Mouse (Mus musculus): ENCODE data around the gene Kcnc1. TPM values are rescaled to one million over a fixed set of nuclear protein-coding genes. Genes with fewer than 3 reads are reported as not detected.

The Kcnc1 gene
- total and polyA plus RNA-seq, 3 experiments: 0.08 to 0.14 TPM; not detected in 1

DNA sequence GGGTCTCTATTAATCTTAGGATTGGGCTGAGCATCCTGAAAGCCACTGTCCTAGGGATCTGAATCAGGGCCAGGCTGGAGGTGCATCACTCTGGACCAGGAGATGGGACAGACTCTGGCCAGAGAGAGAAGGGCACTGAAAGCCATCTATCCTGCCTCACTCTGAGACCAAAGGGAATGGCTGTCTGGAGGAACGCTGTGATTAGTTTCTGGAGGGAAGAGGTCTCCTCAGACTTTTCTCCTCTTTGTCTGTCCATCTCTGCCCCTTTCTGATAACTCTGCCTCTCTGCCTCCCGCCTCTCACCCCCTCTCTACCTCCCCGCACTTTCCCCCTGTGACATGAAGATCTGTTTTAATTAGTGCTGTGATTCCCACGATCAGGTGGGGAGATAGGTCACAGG is 1.4 kb upstream of the Kcnc1 start:
- Histone ChIP-seq H3K4me2 (ENCODE audit: insufficient read depth, low read depth, poor library complexity, severe bottlenecking) (no peak overlapping the region), H3K9ac (ENCODE audit: insufficient read depth, low read depth) (no peak overlapping the region), H3K27me3 (replicated peaks) (no peaks in the 10 kb centered on the region), H3K4me3 (replicated peaks in 1 of 3; ENCODE audit: low read depth in 2 of 3, low read length in 2 of 3, poor library complexity in 1 of 3) (no peak overlapping the region), H3K79me2 (replicated peaks; ENCODE audit: control insufficient read depth, extremely low read depth, insufficient read depth, poor library complexity, severe bottlenecking) (no peaks in the 10 kb centered on the region), H3K9me3 (replicated peaks; ENCODE audit: low read length) (peaks cover 23% of the 10 kb centered on the region), H3K36me3 (replicated peaks in 1 of 2; ENCODE audit: control insufficient read depth in 1 of 2, insufficient read depth in 1 of 2, low read length in 1 of 2) (peaks cover 0 to 5% of the 10 kb centered on the region in 2 experiments), H3K27ac (ENCODE audit: insufficient read depth, low read depth) (no peak overlapping the region), H3K4me1 (ENCODE audit: control insufficient read depth in 1 of 2, insufficient read depth in 2 of 2) (peaks cover 2 to 52% of the 10 kb centered on the region in 2 experiments)
- no peak for TF ChIP-seq MAX (IDR thresholded peaks at IDR 0.05; ENCODE audit: low read length)
- no peak for TF ChIP-seq SIN3A (IDR thresholded peaks at IDR 0.05; ENCODE audit: low read length)
- dilution Hi-C loops (cut with MboI; ENCODE audit: extremely low pct_ligation_motif_present, extremely low pct_unique_long_range_greater_than_20kb, low sequenced_read_pairs): no loop called here
- no peak for DNase-seq (ENCODE audit: extremely low read depth)
- in situ Hi-C loops (cut with MboI; ENCODE audit: low pct_ligation_motif_present, low pct_unique_long_range_greater_than_20kb, low sequenced_read_pairs): loop anchor here (5.0 kb wide), 1 partner anchor 212 kb away; no protein-coding TSS in a partner anchor

GRCm38 (mm10) chr7:46395571-46395970 is 726 bp upstream of the Kcnc1 start:
- Histone ChIP-seq H3K27me3 (replicated peaks) (no peaks in the 10 kb centered on the region), H3K27ac (ENCODE audit: insufficient read depth, low read depth) (no peak overlapping the region), H3K4me3 (replicated peaks in 1 of 3; ENCODE audit: low read depth in 2 of 3, low read length in 2 of 3, poor library complexity in 1 of 3) (no peak overlapping the region), H3K36me3 (replicated peaks in 1 of 2; ENCODE audit: control insufficient read depth in 1 of 2, insufficient read depth in 1 of 2, low read length in 1 of 2) (peaks cover 0 to 5% of the 10 kb centered on the region in 2 experiments), H3K9me3 (replicated peaks; ENCODE audit: low read length) (peaks cover 23% of the 10 kb centered on the region), H3K4me2 (ENCODE audit: insufficient read depth, low read depth, poor library complexity, severe bottlenecking) (no peak overlapping the region), H3K9ac (ENCODE audit: insufficient read depth, low read depth) (no peak overlapping the region), H3K79me2 (replicated peaks; ENCODE audit: control insufficient read depth, extremely low read depth, insufficient read depth, poor library complexity, severe bottlenecking) (no peaks in the 10 kb centered on the region), H3K4me1 (ENCODE audit: control insufficient read depth in 1 of 2, insufficient read depth in 2 of 2) (peaks cover 2 to 50% of the 10 kb centered on the region in 2 experiments)
- TF ChIP-seq CHD1 (IDR thresholded peaks at IDR 0.05; ENCODE audit: low read depth, low read length) (no peak), ZMIZ1 (IDR thresholded peaks at IDR 0.05; ENCODE audit: low read depth, low read length) (no peak), POLR2AphosphoS2 (IDR thresholded peaks at IDR 0.05; ENCODE audit: low read depth, low read length) (no peak), SMC3 (IDR thresholded peaks at IDR 0.05; ENCODE audit: low read depth, low read length) (no peak), USF2 (conservative IDR thresholded peaks at IDR 0.05; ENCODE audit: low read depth, low read length) (no peak)
- no peak for DNase-seq (ENCODE audit: extremely low read depth)
- in situ Hi-C loops (cut with MboI; ENCODE audit: low pct_ligation_motif_present, low pct_unique_long_range_greater_than_20kb, low sequenced_read_pairs) (no loop called here), dilution Hi-C loops (cut with MboI; ENCODE audit: extremely low pct_ligation_motif_present, extremely low pct_unique_long_range_greater_than_20kb, low sequenced_read_pairs) (no loop called here)

- H3K4me2 ChIP-seq (ENCODE audit: insufficient read depth, low read depth, poor library complexity, severe bottlenecking): no peak overlapping the region
- TF ChIP-seq HCFC1 (IDR thresholded peaks at IDR 0.05; ENCODE audit: low read depth, low read length): no peak
- no peak for TF ChIP-seq MYC (IDR thresholded peaks at IDR 0.05; ENCODE audit: low read depth, low read length)
- TF ChIP-seq KAT2A (IDR thresholded peaks at IDR 0.05; ENCODE audit: insufficient replicate concordance, low read length): no peak
- TF ChIP-seq PAX5 (IDR thresholded peaks at IDR 0.05; ENCODE audit: low read length): no peak
- no peak for TF ChIP-seq CHD2 (IDR thresholded peaks at IDR 0.05; ENCODE audit: low read length)
- TF ChIP-seq POLR2AphosphoS2 (IDR thresholded peaks at IDR 0.05; ENCODE audit: low read depth, low read length): no peak
- no peak for TF ChIP-seq UBTF (IDR thresholded peaks at IDR 0.05; ENCODE audit: low read depth, low read length)
- TF ChIP-seq TCF12 (IDR thresholded peaks at IDR 0.05; ENCODE audit: low read depth, low read length): no peak
- no peak for TF ChIP-seq ZKSCAN1 (IDR thresholded peaks at IDR 0.05; ENCODE audit: borderline replicate concordance, low read depth, low read length)
- no peak for TF ChIP-seq SMC3 (IDR thresholded peaks at IDR 0.05; ENCODE audit: low read depth, low read length)
- no peak for TF ChIP-seq POLR2A (IDR thresholded peaks at IDR 0.05; ENCODE audit: low read depth, low read length)
- peaks cover 0 to 5% of the 10 kb centered on the region in 2 experiments for H3K36me3 ChIP-seq (replicated peaks in 1 of 2; ENCODE audit: control insufficient read depth in 1 of 2, insufficient read depth in 1 of 2, low read length in 1 of 2)
- in situ Hi-C loops (cut with MboI; ENCODE audit: low pct_ligation_motif_present, low pct_unique_long_range_greater_than_20kb, low sequenced_read_pairs): no loop called here
- no peaks in the 10 kb centered on the region for H3K27me3 ChIP-seq (replicated peaks)
- no peak overlapping the region for H3K27ac ChIP-seq (ENCODE audit: insufficient read depth, low read depth)
- dilution Hi-C loops (cut with MboI; ENCODE audit: extremely low pct_ligation_motif_present, extremely low pct_unique_long_range_greater_than_20kb, low sequenced_read_pairs): no loop called here
- peaks cover 10 to 46% of the 10 kb centered on the region in 2 experiments for H3K4me1 ChIP-seq (ENCODE audit: control insufficient read depth in 1 of 2, insufficient read depth in 2 of 2)
- no peaks in the 10 kb centered on the region for H3K79me2 ChIP-seq (replicated peaks; ENCODE audit: control insufficient read depth, extremely low read depth, insufficient read depth, poor library complexity, severe bottlenecking)
- no peak for DNase-seq (ENCODE audit: extremely low read depth)
- H3K9me3 ChIP-seq (replicated peaks; ENCODE audit: low read length): peaks cover 23% of the 10 kb centered on the region
- H3K9ac ChIP-seq (ENCODE audit: insufficient read depth, low read depth): no peak overlapping the region
- no peak overlapping the region for H3K4me3 ChIP-seq (replicated peaks in 1 of 3; ENCODE audit: low read depth in 2 of 3, low read length in 2 of 3, poor library complexity in 1 of 3)
These were observed 833 bp downstream of the Kcnc1 start for GRCm38 (mm10) chr7:46396928-46397731.

All from CH12.LX (cell line).